Mouse (Mus musculus): ENCODE data around the gene Gm20708.

GRCm38 (mm10) chr11:117778851-117779433, 30.5 kb upstream of the Gm20708 start:
- TF ChIP-seq CTCF (IDR thresholded peaks at IDR 0.05; ENCODE audit: insufficient read depth, low read length) = no peak
- TF ChIP-seq POLR2A (IDR thresholded peaks at IDR 0.05; ENCODE audit: borderline replicate concordance, extremely low read depth, low read depth, low read length) = peak; percentile 43; the same call in 1 of the 2 replicates

Measured in lung, adult 2 months (tissue).